Mouse (Mus musculus): ENCODE measurements around the gene Arhgef18.

GRCm38 (mm10) chr8:3426211-3426610 lies 33.4 kb downstream of the Arhgef18 start:
- TF ChIP-seq GATA1 (IDR thresholded peaks at IDR 0.05; ENCODE audit: low read length) (no peak), TAL1 (IDR thresholded peaks at IDR 0.05; ENCODE audit: low read length) (no peak)

All from erythroblast, embryonic 14.5 days (primary cell).